ENCODE assay signal across 9 mouse cellular contexts in genomic region chr14:28283319-28284095, GRCm38 (mm10).
DNase-seq lines count a peak whose midpoint lies in the region; ATAC-seq and TF ChIP-seq lines count a peak whose summit lies in the region.
"Had no signal": no experiment of that assay in that cellular context is flagged by ENCODE, and none has a peak within 500 bp of the region (broad histone marks: within the 10 kb centered on the region; RNA-seq: fewer than 3 reads in every experiment).

No protein-coding gene starts in this region.

- H3K4me1 ChIP-seq in heart, postnatal 0 days (ENCODE audit: control insufficient read depth, insufficient read depth) = no peaks in the 10 kb centered on the region
- H3K4me1 ChIP-seq: megakaryocyte, embryonic 14.5 days; neural tube, embryonic 12.5 days had no signal

- H3K27me3 ChIP-seq in heart, postnatal 0 days (ENCODE audit: control insufficient read depth, insufficient read depth, low read length) = no peaks in the 10 kb centered on the region
- H3K27me3 ChIP-seq: megakaryocyte, embryonic 14.5 days; neural tube, embryonic 12.5 days had no signal

- H3K4me3 ChIP-seq in heart, postnatal 0 days (ENCODE audit: low read depth, low read length) = no peak overlapping the region
- H3K4me3 ChIP-seq: megakaryocyte, embryonic 14.5 days; neural tube, embryonic 12.5 days had no signal

- no peak overlapping the region for H3K27ac ChIP-seq in heart, postnatal 0 days (ENCODE audit: low read depth)
- H3K27ac ChIP-seq: neural tube, embryonic 12.5 days had no signal

- H3K36me3 ChIP-seq in heart, postnatal 0 days (replicated peaks; ENCODE audit: control insufficient read depth, insufficient read depth, low read length) = no peaks in the 10 kb centered on the region
- H3K36me3 ChIP-seq: neural tube, embryonic 12.5 days had no signal

- TF ChIP-seq CTCF in heart, postnatal 0 days (IDR thresholded peaks at IDR 0.05; ENCODE audit: low read depth) = peak; percentile 48

- ATAC-seq in heart, postnatal 0 days (ENCODE audit: insufficient read depth, low read depth) = no peak

- WGBS in heart, postnatal 0 days = 87% methylated on average over 1 of the region's 1 CpGs

- H3K4me2 ChIP-seq in heart, postnatal 0 days (ENCODE audit: low read depth, low read length) = no peak overlapping the region
- H3K4me2 ChIP-seq: neural tube, embryonic 12.5 days had no signal

- H3K9ac ChIP-seq in heart, postnatal 0 days (replicated peaks; ENCODE audit: low read depth, low read length) = no peak overlapping the region
- H3K9ac ChIP-seq: neural tube, embryonic 12.5 days had no signal

- no peak for TF ChIP-seq EP300 in heart, postnatal 0 days (IDR thresholded peaks at IDR 0.05; ENCODE audit: low read depth)

- peak; percentile 8 for DNase-seq in kidney, adult 9 months
- no peak for DNase-seq in kidney, adult 8-10 months
- DNase-seq in 3T3-L1 (ENCODE audit: low read depth, low spot score) (peak; percentile 56), NIH3T3 (ENCODE audit: low read depth) (peak; percentile 35)
- DNase-seq in heart, postnatal 0 days (ENCODE audit: low spot score) = no peak
- DNase-seq in frontal cortex, postnatal 36 days (ENCODE audit: low spot score in 2 of 2) = no peak
- no peak for DNase-seq in right cerebral cortex, postnatal 4 days

- no peaks in the 10 kb centered on the region for H3K9me3 ChIP-seq in heart, postnatal 0 days (replicated peaks; ENCODE audit: control insufficient read depth, low read length)
- H3K9me3 ChIP-seq: neural tube, embryonic 12.5 days had no signal

Comparison
In these comparisons a context has a peak if more than half of its experiments do, and no peak if none do; other contexts are left out.
1. DNase-seq: peak in kidney, adult 9 months (single experiment), 3T3-L1 (single experiment) and NIH3T3 (single experiment); none in kidney, adult 8-10 months (0 of 2), heart, postnatal 0 days (single experiment), frontal cortex, postnatal 36 days (0 of 2) and right cerebral cortex, postnatal 4 days (single experiment).